Mouse (Mus musculus) lung, embryonic 14.5 days (tissue): ENCODE results near the gene Fbxw8. TPM values are rescaled to one million over a fixed set of nuclear protein-coding genes. Genes with fewer than 3 reads are reported as not detected.

Experiments
- ATAC-seq: fragments of 200-750 bp; cut with Nextera tagmentation; 2 replicates; pipeline ENCODE4 v1.8.0; 2017; ENCODE audit warnings: mild to moderate bottlenecking, moderate TSS enrichment, moderate library complexity; ENCODE audit not compliant: insufficient read depth
- DNase-seq: peaks from one replicate; pipeline ENCODE4 v3.0.0-alpha.2; 2015
- H3K27ac ChIP-seq: fragments of 300-500 bp; sonication (generic); 2 replicates; pipeline ENCODE4 v1.5.1; 2014; ENCODE audit warnings: low read depth, mild to moderate bottlenecking, moderate library complexity
- H3K27me3 ChIP-seq: fragments of 300-500 bp; sonication (generic); 2 replicates; pipeline ENCODE4 v1.6.1; 2014; ENCODE audit warnings: low read length, control low read depth; ENCODE audit not compliant: insufficient read depth
- H3K36me3 ChIP-seq: fragments of 300-500 bp; sonication (generic); 2 replicates; pipeline ENCODE4 v1.6.1; 2014; ENCODE audit warnings: control low read depth; ENCODE audit not compliant: insufficient read depth
- H3K4me1 ChIP-seq: fragments of 300-500 bp; sonication (generic); 2 replicates; pipeline ENCODE4 v1.6.1; 2014; ENCODE audit warnings: antibody characterized with exemption, control low read depth; ENCODE audit not compliant: insufficient read depth
- H3K4me2 ChIP-seq: fragments of 300-500 bp; sonication (generic); 2 replicates; pipeline ENCODE4 v1.6.1; 2014; ENCODE audit warnings: mild to moderate bottlenecking
- H3K4me3 ChIP-seq: fragments of 300-500 bp; sonication (generic); 2 replicates; pipeline ENCODE4 v1.5.1; 2014; ENCODE audit warnings: low read depth, low read length
- H3K9ac ChIP-seq: fragments of 300-500 bp; sonication (generic); 2 replicates; pipeline ENCODE4 v1.6.1; 2014
- H3K9me3 ChIP-seq: fragments of 300-500 bp; sonication (generic); 2 replicates; pipeline ENCODE4 v1.6.1; 2016; ENCODE audit warnings: low read depth, low read length, control low read depth
- CTCF ChIP-seq: IDR thresholded peaks from 2 replicates; pipeline ENCODE4 v1.5.1; 2016; ENCODE audit warnings: antibody characterized with exemption, low read depth
- WGBS: fragments of 180-500 bp; shearing (Covaris S2); extraction: QIAGEN DNeasy Blood & Tissue Kit; methylation state at CpG from one replicate; pipeline ENCODE4 v1.1.7; 2014; 5-methylcytosine and 5-hydroxymethylcytosine counted together
- polyA plus RNA-seq: library from polyadenylated mRNA; unstranded; fragments of >200 nt; fragmentation: Nextera tagmentation; extraction: Ambion mirVana; gene quantifications from 2 replicates; pipeline ENCODE4 v1.2.1, GENCODE M21; 2014

The Fbxw8 gene
- polyA plus RNA-seq, 1 experiment from 2014 or later: 31.3 TPM

DNA sequence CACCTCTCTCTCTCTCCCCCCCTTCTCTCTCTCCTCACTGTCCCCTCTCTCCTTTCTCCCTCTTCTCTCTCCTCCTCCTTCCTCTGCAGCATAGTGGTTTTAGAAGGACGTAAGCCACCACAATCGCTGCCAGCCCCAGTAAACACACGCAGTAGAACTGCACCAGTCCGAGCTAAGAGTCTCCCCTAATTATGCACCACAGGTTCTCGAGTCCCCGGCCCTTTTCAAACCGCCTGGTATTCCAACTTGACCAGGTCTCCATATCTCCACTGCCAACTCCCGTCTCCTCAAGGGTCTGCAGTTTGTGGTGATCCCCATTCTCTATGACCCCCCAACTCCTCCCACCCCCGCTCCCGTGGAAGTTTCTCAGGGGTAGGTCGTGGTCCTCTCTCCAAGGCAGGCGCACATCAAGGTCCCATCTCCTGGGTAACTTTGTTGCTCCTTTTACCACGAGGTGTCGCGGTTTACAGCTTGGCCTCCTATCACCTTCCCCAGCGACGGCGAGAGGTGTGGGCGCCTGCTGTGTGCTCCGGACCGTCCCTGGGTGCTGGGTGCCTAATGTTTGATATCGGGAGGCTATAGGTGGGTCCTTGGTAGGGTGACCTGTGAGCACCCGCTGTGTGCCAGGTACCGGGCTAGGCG is 15.7 kb upstream of the Fbxw8 start:
- Histone ChIP-seq H3K4me3 (0 out of 2 replicates have a peak overlapping the region, but pooled peaks have one; percentile 25), H3K36me3 (no peaks in the 10 kb centered on the region), H3K27me3 (peaks cover 77% of the 10 kb centered on the region), H3K27ac (no peak overlapping the region), H3K4me2 (peak overlapping the region; percentile 59), H3K9ac (no peak overlapping the region), H3K9me3 (no peaks in the 10 kb centered on the region), H3K4me1 (no peaks in the 10 kb centered on the region)
- no peak for ATAC-seq
- 1% methylated on average over 25 of the region's 25 CpGs for WGBS
- peak; percentile 47 for DNase-seq
- peak; percentile 46 for TF ChIP-seq CTCF

DNA sequence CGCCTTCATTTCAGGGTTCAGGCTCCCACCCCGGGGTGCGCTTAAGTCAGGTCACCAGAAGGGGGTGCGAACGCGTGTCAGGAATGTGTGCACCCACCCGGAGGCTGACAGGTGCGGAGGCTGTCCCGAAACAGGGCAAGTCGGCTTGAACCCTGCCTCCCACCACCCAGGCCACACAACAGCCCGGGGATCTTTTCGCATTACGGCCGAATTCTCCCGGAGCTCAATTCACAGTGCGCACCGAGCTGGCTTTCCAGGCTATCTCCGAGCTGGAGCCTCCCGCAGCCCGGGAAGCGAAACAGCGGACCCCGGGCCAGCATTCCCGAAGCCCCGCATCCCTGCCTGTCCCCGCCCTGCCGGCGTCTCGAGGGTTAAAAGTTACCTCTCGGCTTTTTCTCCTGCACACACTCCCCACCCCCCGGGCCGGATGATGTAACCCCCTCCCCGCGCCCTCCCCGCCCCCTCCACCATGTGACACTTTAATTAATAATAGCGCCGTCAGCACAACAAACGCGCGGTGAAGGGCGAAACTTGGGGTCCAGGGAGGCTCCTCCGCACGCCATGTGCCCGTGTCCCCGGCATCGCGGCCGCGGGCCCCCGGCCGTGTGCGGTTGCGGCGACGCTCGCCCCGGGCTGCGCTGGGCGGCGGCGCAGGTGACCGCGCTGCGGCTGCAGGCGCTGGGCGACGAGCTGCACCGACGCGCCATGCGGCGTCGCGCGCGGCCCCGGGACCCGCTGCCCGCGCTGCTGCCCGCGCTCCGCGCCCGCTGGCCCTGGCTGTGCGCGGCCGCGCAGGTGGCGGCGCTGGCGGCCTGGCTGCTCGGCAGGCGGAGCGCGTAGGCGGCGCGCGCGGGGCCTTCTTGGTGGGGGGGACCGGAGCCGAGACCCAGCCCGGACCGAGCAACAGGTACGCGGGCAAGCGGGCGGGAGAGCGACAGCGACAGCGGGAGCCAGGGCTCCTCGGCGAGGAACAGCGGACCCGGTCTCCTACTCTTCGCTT is 14.3 kb upstream of the Fbxw8 start:
- Histone ChIP-seq H3K4me3 (peak overlapping the region; percentile 47), H3K4me1 (no peaks in the 10 kb centered on the region), H3K9me3 (no peaks in the 10 kb centered on the region), H3K36me3 (no peaks in the 10 kb centered on the region), H3K4me2 (peak overlapping the region; percentile 97), H3K9ac (peak overlapping the region; percentile 26; the same call in 1 of the 2 replicates), H3K27me3 (peaks cover 73% of the 10 kb centered on the region), H3K27ac (no peak overlapping the region)
- TF ChIP-seq CTCF: no peak
- DNase-seq (peak; percentile 34), ATAC-seq (peak; percentile 19)
- WGBS: under 1% methylated on average over 116 of the region's 117 CpGs

DNA sequence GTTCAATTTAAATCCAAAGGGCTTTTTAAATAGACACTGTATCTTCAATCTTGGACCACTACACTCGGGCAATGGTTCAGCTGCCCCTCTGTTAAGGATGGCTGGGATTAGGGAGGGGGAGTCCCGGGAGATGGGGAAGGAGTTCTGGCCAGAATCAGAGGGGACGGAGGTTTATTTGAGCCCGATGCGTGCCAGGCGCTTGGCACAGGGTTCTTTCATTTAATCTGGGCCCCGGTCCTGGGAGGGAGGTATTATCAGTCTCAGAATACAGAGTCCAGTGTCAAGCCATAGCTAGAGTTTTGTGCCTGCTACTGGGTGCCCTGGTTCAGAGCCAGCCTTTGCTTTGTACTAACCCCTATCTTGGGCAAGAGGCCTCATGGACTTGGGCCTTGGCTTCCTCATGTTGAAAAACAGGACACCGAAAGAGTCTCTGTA is 12.3 kb upstream of the Fbxw8 start:
- no peak for TF ChIP-seq CTCF
- ATAC-seq: no peak
- Histone ChIP-seq H3K36me3 (no peaks in the 10 kb centered on the region), H3K9ac (no peak overlapping the region), H3K27me3 (peaks cover 54% of the 10 kb centered on the region), H3K9me3 (no peaks in the 10 kb centered on the region), H3K4me2 (no peak overlapping the region), H3K4me3 (no peak overlapping the region), H3K4me1 (no peaks in the 10 kb centered on the region), H3K27ac (no peak overlapping the region)
- 55% methylated on average over 8 of the region's 8 CpGs for WGBS
- DNase-seq: no peak

DNA sequence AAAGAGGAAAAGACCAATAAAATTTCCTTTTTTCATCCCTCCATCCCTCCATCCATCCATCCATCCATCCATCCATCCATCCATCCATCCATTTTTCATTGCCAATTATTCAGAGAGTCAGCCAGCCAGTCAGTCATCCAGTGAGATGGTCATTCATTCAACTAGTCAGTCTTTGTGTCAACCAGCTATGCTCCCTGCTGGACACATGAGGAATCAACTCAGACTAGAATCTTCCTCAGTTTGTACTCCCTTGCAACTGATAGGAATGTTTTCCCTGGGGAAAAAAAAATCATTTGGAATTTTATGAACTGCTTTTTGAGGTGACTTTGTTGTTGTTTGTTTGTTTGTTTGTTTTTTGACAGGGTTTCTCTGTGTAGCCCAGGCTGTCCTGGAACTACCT is 10.2 kb upstream of the Fbxw8 start:
- peak; percentile 28; the same call in 1 of the 2 replicates for TF ChIP-seq CTCF

DNA sequence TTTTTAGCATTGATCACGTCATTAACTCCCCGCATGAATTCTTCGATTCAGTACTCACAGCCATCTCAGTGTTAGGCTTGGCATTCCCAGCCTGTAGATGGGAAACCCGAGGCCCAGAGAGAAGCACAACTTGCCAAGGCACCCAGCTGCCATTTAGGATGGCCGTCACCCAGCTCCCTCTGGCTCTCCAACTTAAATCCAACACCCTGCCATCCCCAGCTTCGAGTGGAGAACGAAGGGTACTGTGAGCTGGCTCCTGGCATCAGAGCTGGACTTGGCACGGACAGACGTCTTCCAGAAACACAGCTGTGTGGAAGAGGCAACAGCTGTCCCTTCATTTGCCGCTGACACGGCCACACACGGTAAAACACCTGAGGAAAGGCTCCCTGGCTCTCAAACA is 9.3 kb upstream of the Fbxw8 start, which contains the start of gene Hrk:
Gene Hrk (plus strand): TSS at position 68 of the 400 bp plus-strand sequence.
- Histone ChIP-seq H3K27me3 (peaks cover 28% of the 10 kb centered on the region), H3K4me3 (no peak within 1 kb of the TSS), H3K4me2 (no peak within 1 kb of the TSS), H3K36me3 (no peaks in the 10 kb centered on the region), H3K4me1 (no peaks in the 10 kb centered on the region), H3K9me3 (no peaks in the 10 kb centered on the region), H3K9ac (no peak within 1 kb of the TSS), H3K27ac (no peak within 1 kb of the TSS)
- ATAC-seq (no peak), DNase-seq (no peak)
- no peak for TF ChIP-seq CTCF
- WGBS: 59% methylated on average over 12 of the region's 12 CpGs

More for the DNA sequence above, 10.2 kb upstream of the Fbxw8 start:
- Histone ChIP-seq H3K4me2 (no peak overlapping the region), H3K27me3 (peaks cover 36% of the 10 kb centered on the region), H3K27ac (no peak overlapping the region), H3K9me3 (no peaks in the 10 kb centered on the region), H3K4me1 (no peaks in the 10 kb centered on the region), H3K4me3 (no peak overlapping the region), H3K36me3 (no peaks in the 10 kb centered on the region), H3K9ac (no peak overlapping the region)
- ATAC-seq (no peak), DNase-seq (no peak)

DNA sequence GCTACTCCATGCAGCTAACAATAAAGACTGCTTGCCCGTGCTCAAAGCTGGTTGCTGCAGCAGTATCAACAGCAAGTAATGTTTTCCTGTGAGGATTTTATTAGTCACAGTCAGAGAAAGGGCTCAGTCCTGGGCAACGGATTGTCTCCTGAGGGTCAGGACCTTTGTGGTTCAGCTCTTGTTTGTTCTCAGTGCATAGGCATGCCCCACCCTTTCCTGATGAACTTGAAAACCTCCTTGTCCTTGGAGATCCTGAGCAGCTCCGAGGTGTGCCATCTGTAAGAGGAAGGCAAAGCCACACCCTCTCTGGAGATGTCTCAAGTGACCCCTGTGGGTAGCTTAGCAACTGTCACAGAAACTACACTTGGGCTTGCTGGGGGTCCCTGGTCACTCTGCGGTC is 5.4 kb upstream of the Fbxw8 start:
- H3K4me2 ChIP-seq: no peak overlapping the region
- WGBS: 26% methylated on average over 4 of the region's 4 CpGs
- no peak overlapping the region for H3K9ac ChIP-seq
- H3K9me3 ChIP-seq: no peaks in the 10 kb centered on the region
- H3K36me3 ChIP-seq: no peaks in the 10 kb centered on the region
- H3K27ac ChIP-seq: no peak overlapping the region
- no peak overlapping the region for H3K4me3 ChIP-seq
- no peak for TF ChIP-seq CTCF
- no peak for DNase-seq
- no peak for ATAC-seq
- peaks cover 3% of the 10 kb centered on the region; the same call in 1 of the 2 replicates for H3K27me3 ChIP-seq
- peaks cover 6% of the 10 kb centered on the region; the same call in 1 of the 2 replicates for H3K4me1 ChIP-seq

DNA sequence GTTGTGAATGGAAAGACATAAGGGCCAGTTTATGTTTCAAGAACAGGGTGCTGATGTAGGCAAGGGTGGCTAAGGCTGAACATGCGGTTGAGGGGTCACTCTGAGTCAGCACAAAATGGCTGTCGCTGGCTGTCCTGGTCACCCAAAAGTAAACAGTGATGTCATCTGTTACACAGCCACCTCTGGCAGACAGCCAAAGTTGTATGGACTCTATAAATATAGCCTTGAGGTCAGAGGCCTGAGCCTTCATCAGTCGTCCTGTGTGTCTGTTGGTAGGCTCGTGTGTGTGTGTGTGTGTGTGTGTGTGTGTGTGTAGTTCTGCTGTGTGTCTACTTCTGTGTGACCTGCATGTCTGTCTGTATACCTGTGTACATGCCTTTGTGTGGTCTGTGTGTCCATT is 1.7 kb upstream of the Fbxw8 start:
- Histone ChIP-seq H3K4me2 (no peak overlapping the region), H3K9me3 (no peaks in the 10 kb centered on the region), H3K27me3 (0 out of 2 replicates have a peak, but pooled peaks cover 3% of the 10 kb centered on the region), H3K36me3 (no peaks in the 10 kb centered on the region; the same call in 1 of the 2 replicates), H3K4me3 (no peak overlapping the region), H3K4me1 (peaks cover 8% of the 10 kb centered on the region; the same call in 1 of the 2 replicates), H3K27ac (no peak overlapping the region), H3K9ac (no peak overlapping the region)
- 12% methylated on average over 4 of the region's 4 CpGs for WGBS
- TF ChIP-seq CTCF: no peak
- ATAC-seq (no peak), DNase-seq (peak; percentile 81)
